Comparison of ENCODE assay signal across 30 mouse cellular contexts in the genomic region with DNA sequence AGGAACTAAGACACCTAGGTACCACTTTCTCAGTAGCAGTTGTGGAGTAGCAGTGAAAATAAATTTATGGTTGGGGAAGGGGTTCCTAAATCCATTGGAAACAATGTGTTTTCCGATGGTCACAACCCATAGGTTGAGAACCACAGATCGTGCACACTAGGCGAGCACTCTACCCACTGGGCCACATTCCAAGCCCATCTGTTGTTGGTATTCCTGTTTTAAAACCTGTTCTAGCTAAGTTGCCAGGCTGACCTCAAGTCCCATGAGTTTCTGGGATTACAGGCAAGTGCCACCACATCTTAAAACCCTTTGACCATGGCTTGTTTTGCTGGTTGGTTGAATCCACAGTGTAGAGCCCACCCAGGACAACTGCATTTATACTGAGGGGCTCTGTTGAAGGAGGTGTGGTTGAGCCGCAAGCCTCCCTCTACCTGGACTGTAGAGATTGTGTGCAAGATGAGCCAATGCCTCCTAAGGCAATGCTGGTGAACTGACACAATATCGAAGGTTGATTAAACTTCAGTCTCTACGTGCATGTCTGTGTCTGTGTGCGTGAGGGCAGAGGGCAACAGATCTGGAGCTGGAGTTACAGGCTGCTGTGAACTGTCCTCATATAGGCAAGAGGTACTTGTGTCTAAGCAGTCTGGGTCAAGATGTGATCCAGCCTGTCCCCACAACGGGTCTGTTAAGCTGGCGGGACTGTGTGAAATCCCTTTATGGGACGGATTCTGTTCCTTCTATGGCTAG. TPM values are rescaled to one million over a fixed set of nuclear protein-coding genes. Genes with fewer than 3 reads are reported as not detected.
DNase-seq lines count a peak whose midpoint lies in the region; ATAC-seq and TF ChIP-seq lines count a peak whose summit lies in the region.
"Had no signal": no experiment of that assay in that cellular context is flagged by ENCODE, and none has a peak within 500 bp of the region (broad histone marks: within the 10 kb centered on the region; RNA-seq: fewer than 3 reads in every experiment).

No protein-coding gene starts in this region.

- H3K27ac ChIP-seq in testis, adult 2 months (ENCODE audit: control insufficient read depth, insufficient read depth, low read depth, low read length): peak overlapping the region; percentile 57; the same call in 1 of the 2 replicates
- no peak overlapping the region for H3K27ac ChIP-seq in stomach, postnatal 0 days (replicated peaks)
- H3K27ac ChIP-seq: embryonic facial prominence, embryonic 10.5 days; embryonic facial prominence, embryonic 15.5 days; forebrain, embryonic 12.5 days; heart, adult 2 months; heart, embryonic 13.5 days; hindbrain, embryonic 14.5 days; liver, embryonic 13.5 days; midbrain, embryonic 12.5 days; stomach, embryonic 15.5 days had no signal

- peak; percentile 31; the same call in 1 of the 2 replicates for ATAC-seq in cerebellum, adult (ENCODE audit: insufficient number of reproducible peaks, low FRiP score, low TSS enrichment)
- ATAC-seq in monocyte, adult 5-6 weeks (replicated peaks; ENCODE audit: insufficient number of reproducible peaks, low FRiP score, low TSS enrichment, poor library complexity, severe bottlenecking): no peak
- ATAC-seq in stomach, postnatal 0 days (ENCODE audit: low FRiP score, low TSS enrichment): no peak
- ATAC-seq in megakaryocyte progenitor cell, adult 5-6 weeks (replicated peaks; ENCODE audit: poor library complexity): no peak
- ATAC-seq: activated CD4-positive, CD25-positive, alpha-beta regulatory T cell, adult 4 months; forebrain, postnatal 0 days had no signal

- no peak overlapping the region for H3K4me3 ChIP-seq in testis, adult 2 months (ENCODE audit: control insufficient read depth, low read depth, low read length)
- H3K4me3 ChIP-seq in stomach, postnatal 0 days (ENCODE audit: low read depth, low read length): no peak overlapping the region
- H3K4me3 ChIP-seq: embryonic facial prominence, embryonic 10.5 days; embryonic facial prominence, embryonic 15.5 days; forebrain, embryonic 12.5 days; heart, adult 2 months; heart, embryonic 13.5 days; liver, embryonic 13.5 days; midbrain, embryonic 12.5 days; stomach, embryonic 15.5 days had no signal

- no peaks in the 10 kb centered on the region for H3K27me3 ChIP-seq in testis, adult 2 months (ENCODE audit: control insufficient read depth, insufficient read depth, low read length)
- H3K27me3 ChIP-seq in stomach, postnatal 0 days (ENCODE audit: control insufficient read depth, insufficient read depth, low read length): no peaks in the 10 kb centered on the region
- H3K27me3 ChIP-seq: embryonic facial prominence, embryonic 15.5 days; forebrain, embryonic 12.5 days; heart, embryonic 13.5 days; midbrain, embryonic 12.5 days; stomach, embryonic 15.5 days had no signal

- no peak overlapping the region for H3K9ac ChIP-seq in stomach, postnatal 0 days (ENCODE audit: low read length)
- H3K9ac ChIP-seq: embryonic facial prominence, embryonic 15.5 days; forebrain, embryonic 12.5 days; forebrain, postnatal 0 days; heart, embryonic 13.5 days; hindbrain, embryonic 14.5 days; liver, embryonic 13.5 days; lung, embryonic 14.5 days; midbrain, embryonic 12.5 days; stomach, embryonic 15.5 days had no signal

- TF ChIP-seq POLR2A in testis, adult 2 months (IDR thresholded peaks at IDR 0.05; ENCODE audit: control insufficient read depth, low read depth, low read length): no peak

- DNase-seq in cerebellum, postnatal 4 days (ENCODE audit: low spot score in 2 of 2): no peak
- DNase-seq in testis, postnatal 14 days (ENCODE audit: low spot score): no peak
- peak; percentile 80 for DNase-seq in cerebellum, adult 9-11 months
- no peak for DNase-seq in stomach, postnatal 0 days (ENCODE audit: low spot score)
- DNase-seq: adrenal gland, postnatal 10 days; forebrain, postnatal 0 days; heart, adult 2 months; heart, postnatal 10 days; kidney, adult 11 months; kidney, postnatal 14 days; layer of hippocampus, adult 9-11 months; liver, embryonic 13.5 days; lung, embryonic 14.5 days; lung, postnatal 14 days; retina, postnatal 1 day; right cerebral cortex, postnatal 14 days; thymus, postnatal 4 days had no signal

- no peak for TF ChIP-seq EP300 in stomach, postnatal 0 days (optimal IDR thresholded peaks at IDR 0.05)

- H3K4me1 ChIP-seq in testis, adult 2 months (ENCODE audit: control insufficient read depth, insufficient read depth, low read length): no peaks in the 10 kb centered on the region; the same call in 1 of the 2 replicates
- H3K4me1 ChIP-seq in stomach, postnatal 0 days (replicated peaks; ENCODE audit: control insufficient read depth, insufficient read depth): no peaks in the 10 kb centered on the region
- H3K4me1 ChIP-seq: embryonic facial prominence, embryonic 15.5 days; midbrain, embryonic 12.5 days had no signal

- no peaks in the 10 kb centered on the region for H3K9me3 ChIP-seq in stomach, postnatal 0 days (ENCODE audit: control insufficient read depth, low read length)
- H3K9me3 ChIP-seq: embryonic facial prominence, embryonic 10.5 days; embryonic facial prominence, embryonic 15.5 days; heart, embryonic 13.5 days; liver, embryonic 13.5 days; midbrain, embryonic 12.5 days; stomach, embryonic 15.5 days had no signal

- H3K4me2 ChIP-seq in stomach, postnatal 0 days (replicated peaks; ENCODE audit: low read depth): no peak overlapping the region
- H3K4me2 ChIP-seq: embryonic facial prominence, embryonic 15.5 days; forebrain, embryonic 12.5 days; heart, embryonic 13.5 days; hindbrain, embryonic 14.5 days; liver, embryonic 13.5 days; lung, embryonic 14.5 days; midbrain, embryonic 12.5 days; stomach, embryonic 15.5 days had no signal

- TF ChIP-seq CTCF in testis, adult 2 months (IDR thresholded peaks at IDR 0.05; ENCODE audit: control insufficient read depth, insufficient read depth, insufficient replicate concordance, low read depth, low read length): no peak
- no peak for TF ChIP-seq CTCF in stomach, postnatal 0 days (IDR thresholded peaks at IDR 0.05; ENCODE audit: low read depth)

- WGBS in stomach, postnatal 0 days: 80% methylated on average over 10 of the region's 10 CpGs

- no peaks in the 10 kb centered on the region for H3K36me3 ChIP-seq in testis, adult 2 months (ENCODE audit: control insufficient read depth, insufficient read depth, low read length)
- no peaks in the 10 kb centered on the region for H3K36me3 ChIP-seq in stomach, postnatal 0 days (ENCODE audit: control insufficient read depth, insufficient read depth, low read length)
- H3K36me3 ChIP-seq: embryonic facial prominence, embryonic 10.5 days; embryonic facial prominence, embryonic 15.5 days; forebrain, embryonic 12.5 days; heart, embryonic 13.5 days; liver, embryonic 13.5 days; midbrain, embryonic 12.5 days; stomach, embryonic 15.5 days had no signal

RNA-seq across cellular contexts. Expression of a gene that starts 6.7 kb away (rescaled TPM):
- 40.4 and 51.1 TPM in 2 replicates for polyA plus RNA-seq in testis, adult 2 months (2012; rRNA removed)
- total RNA-seq in monocyte, adult 5-6 weeks (2017): 7.4 to 11.1 TPM (median 10.7 TPM) in 3 replicates
- polyA plus RNA-seq in stomach, postnatal 0 days (2015; fragmentation: Nextera tagmentation; extraction: Ambion mirVana): 19.2 and 20.7 TPM in 2 replicates
- total RNA-seq in megakaryocyte progenitor cell, adult 5-6 weeks (2015): 7.8 and 10.9 TPM in 2 replicates
- total RNA-seq in megakaryocyte progenitor cell, adult 5-6 weeks (2017): 13.1 and 13.8 TPM in 2 replicates

RNA-seq across cellular contexts. Expression of a gene that starts 57.7 kb away (rescaled TPM):
- polyA plus RNA-seq in testis, adult 2 months (2012; rRNA removed): 2.7 and 3.3 TPM in 2 replicates
- 1.9 to 6.9 TPM (median 2.7 TPM) in 3 replicates for total RNA-seq in monocyte, adult 5-6 weeks (2017)
- 112 and 116 TPM in 2 replicates for polyA plus RNA-seq in stomach, postnatal 0 days (2015; fragmentation: Nextera tagmentation; extraction: Ambion mirVana)
- 0.25 and 0.42 TPM in 2 replicates for total RNA-seq in megakaryocyte progenitor cell, adult 5-6 weeks (2015)
- not detected in 2 replicates for total RNA-seq in megakaryocyte progenitor cell, adult 5-6 weeks (2017)
- total RNA-seq: hematopoietic stem cell, adult 5-6 weeks had no signal
